Comparison of ENCODE assay signal across 19 mouse cellular contexts in the genomic region with DNA sequence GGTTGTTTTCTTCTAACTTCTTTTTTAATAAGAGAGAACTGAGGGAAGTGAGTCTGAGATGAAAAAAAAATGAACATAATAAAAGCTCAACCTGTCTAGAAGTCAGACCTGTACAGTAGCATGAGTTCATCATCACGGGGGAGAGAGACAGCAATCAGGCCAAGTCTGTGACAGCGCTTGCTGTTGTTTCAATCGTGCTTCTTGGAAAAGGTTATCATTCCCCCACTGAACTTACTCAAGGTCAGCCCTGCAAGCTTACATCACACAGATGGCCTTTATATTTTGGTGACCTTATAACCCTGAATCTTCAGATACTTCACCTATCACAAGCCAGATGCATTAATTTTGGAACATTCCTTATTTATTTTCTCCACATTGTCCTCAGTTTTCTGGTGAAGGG.
"Had no signal": no experiment of that assay in that cellular context is flagged by ENCODE, and none has a peak within 500 bp of the region (broad histone marks: within the 10 kb centered on the region; RNA-seq: fewer than 3 reads in every experiment).

No protein-coding gene starts in this region.

- H3K27ac ChIP-seq: kidney, postnatal 0 days; layer of hippocampus, adult 2 months; limb, embryonic 10.5 days; limb, embryonic 13.5 days; liver, embryonic 12.5 days; liver, embryonic 15.5 days; lung, embryonic 15.5 days; stomach, postnatal 0 days had no signal

- H3K4me3 ChIP-seq: layer of hippocampus, adult 2 months; limb, embryonic 10.5 days; limb, embryonic 13.5 days; liver, embryonic 12.5 days; liver, embryonic 15.5 days; lung, embryonic 15.5 days had no signal

- DNase-seq: kidney, postnatal 25 days; layer of hippocampus, adult 9-11 months; liver; lung, adult 18-20 months; lung, postnatal 10 days; lung, postnatal 36 days; midbrain, embryonic 14.5 days; right cerebral cortex, postnatal 14 days; right cerebral cortex, postnatal 4 days; thymus, adult 18-20 months; thymus, postnatal 4 days had no signal
